Mouse (Mus musculus): ENCODE results near the gene Ctsw.

The Ctsw gene

GRCm38 (mm10) chr19:5461411-5461810 lies 6.9 kb downstream of the Ctsw start:
- DNase-seq, result peak; percentile 9

- DNase-seq, result peak; percentile 86
These were observed 7.8 kb downstream of the Ctsw start, which contains the start of gene Fibp for GRCm38 (mm10) chr19:5460465-5460911. Gene Fibp (plus strand): TSS chr19:5460615.

- DNase-seq, result no peak
These were observed 8.4 kb downstream of the Ctsw start for GRCm38 (mm10) chr19:5459896-5460295.

- DNase-seq, result peak; percentile 13
These were observed 9.3 kb downstream of the Ctsw start for GRCm38 (mm10) chr19:5459019-5459418.

DNA sequence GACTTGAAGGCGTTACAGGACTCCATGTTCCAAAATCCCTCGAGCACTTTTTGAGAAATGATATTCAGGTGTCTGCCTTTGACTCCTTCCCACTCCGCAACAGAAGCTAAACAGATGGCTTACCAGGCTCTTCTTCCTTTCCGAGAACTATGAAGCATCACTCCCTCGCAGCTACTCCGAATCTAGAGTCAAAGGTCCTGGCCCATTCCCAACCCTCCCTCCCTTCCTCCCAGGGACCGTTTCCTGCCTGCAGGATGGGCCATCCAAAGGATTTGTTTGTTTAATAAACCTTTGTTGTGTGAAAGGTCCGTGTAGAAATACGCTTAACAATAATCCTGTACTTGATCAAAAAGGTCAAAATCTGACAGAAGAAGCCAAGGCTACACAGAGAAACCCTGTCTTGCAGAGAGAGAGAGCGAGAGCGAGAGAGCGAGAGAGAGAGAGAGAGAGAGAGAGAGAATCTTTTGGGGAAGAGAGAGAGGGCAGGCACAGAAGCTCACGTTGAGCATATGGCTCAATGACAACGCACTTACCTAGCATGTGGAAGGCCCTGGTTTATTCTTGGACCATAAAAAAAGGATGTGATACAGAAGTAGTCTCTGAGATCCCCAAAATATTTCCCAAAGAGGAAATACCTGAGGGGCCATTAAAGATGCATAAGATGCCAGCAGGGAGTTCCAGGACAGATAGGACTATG lies 10.4 kb downstream of the Ctsw start, which contains the start of gene Ccdc85b:
Ccdc85b (minus strand) TSS at position 149 of the 697 bp plus-strand sequence.
- no peak for DNase-seq

DNA sequence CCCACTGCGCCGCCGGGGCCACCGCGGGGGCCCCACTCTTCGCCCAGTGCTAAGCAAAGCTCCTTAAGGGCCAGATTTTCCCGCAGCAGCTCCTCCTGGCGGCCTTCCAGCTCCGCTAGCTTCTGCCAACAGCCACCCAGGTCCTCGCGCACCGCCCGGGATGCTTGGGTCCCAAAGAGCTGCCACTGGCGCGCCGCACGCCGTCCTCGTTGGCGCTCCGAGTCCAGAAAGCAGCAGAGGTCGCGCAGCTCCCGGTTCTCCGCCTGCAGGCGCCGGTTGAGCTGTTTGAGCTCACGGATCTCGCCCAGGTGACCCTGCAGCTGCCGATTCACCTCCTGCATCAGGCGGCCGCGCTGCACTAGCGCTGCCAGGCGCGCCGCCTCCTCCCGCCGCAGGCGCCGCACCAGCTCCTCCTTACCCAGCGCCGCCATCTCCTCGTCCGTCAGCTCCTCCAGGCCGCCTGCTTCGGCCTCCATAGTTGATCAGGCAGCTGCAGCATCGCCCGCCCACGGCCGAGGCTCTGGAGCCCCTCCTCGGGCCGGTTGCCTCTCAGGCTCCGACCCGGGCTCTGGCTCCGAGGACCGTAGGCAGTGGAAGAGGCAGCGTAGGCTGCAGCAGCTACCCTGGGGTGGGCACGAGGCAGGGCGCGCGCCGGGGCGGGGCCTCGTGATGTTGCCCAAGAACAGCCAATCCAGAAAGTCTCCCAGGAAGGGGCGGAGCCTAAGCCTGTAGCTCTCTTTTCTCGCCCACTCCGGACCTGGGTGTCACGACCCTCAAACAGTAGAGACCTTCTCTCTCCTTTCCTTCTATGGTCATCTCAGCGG lies 11.2 kb downstream of the Ctsw start:
- peak; percentile 97 for DNase-seq

- peak; percentile 36 for DNase-seq
These were observed 11.9 kb downstream of the Ctsw start for GRCm38 (mm10) chr19:5456241-5456921.

GRCm38 (mm10) chr19:5455568-5455967 lies 12.7 kb downstream of the Ctsw start:
- DNase-seq, result peak; percentile 15

GRCm38 (mm10) chr19:5455037-5455436 lies 13.3 kb downstream of the Ctsw start:
- peak; percentile 14 for DNase-seq

GRCm38 (mm10) chr19:5451766-5452165 lies 16.5 kb downstream of the Ctsw start:
- DNase-seq, result peak; percentile 13

DNA sequence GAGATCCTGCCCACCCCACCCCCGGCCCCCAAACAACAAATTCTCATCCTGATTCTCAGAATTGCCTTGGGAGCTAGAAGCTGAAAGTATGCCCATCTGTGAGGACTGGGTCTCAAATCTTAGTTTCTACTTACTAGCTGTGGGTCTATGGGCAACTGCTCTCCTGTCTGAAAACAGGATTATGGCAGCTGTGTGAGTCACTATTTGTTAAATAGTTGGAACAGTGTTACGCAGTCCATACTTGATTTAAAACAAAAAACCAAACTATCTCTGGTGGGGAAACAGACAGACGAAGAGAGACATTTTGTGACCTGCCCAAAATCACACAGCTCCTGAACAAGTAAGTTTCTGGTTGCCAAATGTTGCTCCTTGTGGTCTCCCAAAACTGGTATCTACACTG lies 18.6 kb downstream of the Ctsw start:
- no peak for DNase-seq

GRCm38 (mm10) chr19:5448354-5449150 lies 19.8 kb downstream of the Ctsw start:
- DNase-seq, result peak; percentile 54

DNA sequence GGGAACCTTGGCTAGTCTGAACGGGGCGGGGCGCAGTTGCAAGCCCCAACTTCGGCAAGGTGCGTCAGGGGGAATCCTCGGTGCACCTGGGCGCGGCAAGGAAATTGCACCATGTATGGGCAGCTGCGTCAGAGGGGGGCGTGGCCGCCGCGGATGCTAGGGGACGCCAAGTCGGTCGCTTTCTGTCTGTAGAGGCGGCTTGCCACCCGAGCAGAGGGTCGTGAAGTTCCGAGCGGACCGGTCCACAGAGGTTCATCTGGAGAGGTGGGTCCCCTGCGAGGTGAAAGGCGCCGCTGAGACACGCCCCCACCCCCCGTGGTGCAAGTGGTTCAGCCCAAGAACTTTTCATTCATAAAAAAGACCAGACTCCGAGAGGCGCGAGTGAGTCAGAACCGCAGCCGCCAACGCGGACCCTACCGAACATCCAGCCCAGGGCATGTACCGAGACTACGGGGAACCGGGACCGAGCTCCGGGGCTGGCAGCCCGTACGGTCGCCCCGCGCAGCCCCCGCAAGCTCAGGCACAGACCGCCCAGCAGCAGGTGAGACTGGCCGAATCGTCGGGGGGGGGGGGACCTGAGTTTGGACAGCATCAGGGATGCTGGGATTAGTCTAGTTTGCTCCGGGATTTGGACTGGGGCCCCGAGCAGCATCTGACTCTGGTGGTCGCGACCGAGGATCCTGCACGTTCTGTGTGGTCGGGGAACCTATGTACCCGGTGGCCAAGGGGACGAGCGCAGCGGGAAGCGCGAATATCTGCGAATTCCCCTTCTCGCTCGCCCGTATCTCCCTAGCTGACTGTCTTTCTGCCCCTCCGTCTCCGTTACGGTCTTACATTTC lies 20.6 kb downstream of the Ctsw start, which contains the start of gene Fosl1:
Fosl1 (plus strand) TSS at position 33 of the 839 bp plus-strand sequence.
- peak; percentile 93 for DNase-seq

DNA sequence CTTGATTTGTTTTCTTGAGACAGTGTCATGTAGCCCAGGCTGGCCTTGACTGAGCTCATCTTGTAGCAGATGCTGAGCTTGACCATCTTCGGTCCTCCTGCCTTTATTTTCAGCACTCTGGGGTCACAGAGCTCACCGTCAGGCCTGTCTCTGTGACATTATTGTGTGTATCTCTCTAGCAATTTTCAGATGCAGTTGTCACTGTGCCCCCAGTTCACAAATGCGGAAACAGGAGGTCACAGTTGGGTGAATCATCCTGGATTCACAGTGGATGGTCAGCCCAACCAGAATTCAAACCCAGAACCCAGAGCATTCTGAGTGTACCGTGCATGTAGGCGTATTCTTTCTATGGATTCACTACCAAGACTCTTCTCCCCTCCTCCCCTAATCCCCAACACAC lies 22.6 kb downstream of the Ctsw start:
- no peak for DNase-seq

- no peak for DNase-seq
These were observed 23.4 kb downstream of the Ctsw start for GRCm38 (mm10) chr19:5444954-5445353.

DNA sequence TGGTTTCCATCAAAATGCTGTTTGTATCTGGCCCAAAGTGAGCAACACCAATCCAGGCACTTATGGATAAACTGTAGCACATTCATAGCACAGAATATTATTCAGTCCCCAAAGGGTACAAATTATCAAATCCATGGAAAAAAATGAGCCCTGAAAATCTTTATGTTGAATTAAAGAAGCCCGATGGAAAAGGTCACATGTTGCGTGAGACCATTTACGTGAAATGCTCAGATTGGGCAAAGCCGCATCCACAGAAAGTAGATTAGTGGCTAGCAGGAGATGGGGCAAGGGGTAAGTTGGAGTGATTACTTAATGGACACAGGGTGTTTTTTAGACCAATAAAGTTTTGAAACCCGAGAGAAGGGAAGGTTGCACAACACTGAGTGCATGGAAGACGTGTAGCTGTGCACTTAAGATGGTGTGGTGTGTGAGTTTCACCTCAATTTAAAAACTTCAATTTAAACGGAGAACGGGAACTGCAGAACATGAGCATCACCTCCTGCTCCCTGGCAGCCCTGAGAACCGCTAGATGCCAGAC lies 23.9 kb downstream of the Ctsw start:
- no peak for DNase-seq

GRCm38 (mm10) chr19:5433951-5434350 lies 34.4 kb downstream of the Ctsw start:
- DNase-seq, result no peak

DNA sequence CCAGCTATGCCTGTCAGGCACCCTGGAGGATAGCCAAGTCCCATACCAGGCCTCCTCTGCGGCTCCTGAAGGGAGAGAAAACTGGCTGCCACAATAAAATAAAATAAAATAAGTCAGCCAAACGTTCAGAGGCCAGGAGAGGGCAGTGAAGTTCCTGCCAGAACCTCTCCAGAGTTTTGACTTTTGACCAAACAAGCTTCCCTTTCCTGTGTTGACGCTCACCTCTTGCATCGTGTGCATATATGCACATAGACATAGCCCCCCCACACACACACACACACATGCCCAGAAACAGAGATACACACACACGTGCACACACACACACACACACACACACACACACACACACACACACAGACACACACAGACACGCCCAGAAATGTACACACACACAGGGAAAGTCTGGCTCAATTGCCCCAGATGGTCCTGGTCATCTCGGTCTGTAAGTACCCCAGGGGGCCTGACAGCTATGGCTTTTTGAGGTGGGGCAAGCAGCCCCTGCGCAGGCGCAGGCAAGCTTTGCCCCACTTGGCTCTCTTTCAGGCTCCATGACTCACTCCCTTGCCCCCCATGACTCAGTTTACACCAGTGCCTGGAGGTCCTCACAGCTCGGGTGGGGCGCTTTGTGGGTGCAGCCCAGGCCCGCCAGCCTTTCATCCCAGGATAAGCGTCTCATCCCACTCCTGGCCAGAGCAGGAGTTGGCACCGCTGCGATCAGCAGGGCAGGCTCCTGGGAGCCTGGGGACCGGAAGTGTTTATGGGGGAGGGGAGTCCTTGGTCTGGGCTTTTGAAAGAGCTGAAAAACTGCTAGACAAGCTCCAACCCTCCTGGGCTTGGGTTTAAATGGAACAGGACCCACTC lies 35.1 kb downstream of the Ctsw start:
- peak; percentile 77 for DNase-seq

- no peak for DNase-seq
These were observed 36.3 kb downstream of the Ctsw start for GRCm38 (mm10) chr19:5431911-5432464.

GRCm38 (mm10) chr19:5430408-5430807 lies 37.9 kb downstream of the Ctsw start:
- peak; percentile 43 for DNase-seq

Data from thymus, postnatal 4 days (tissue).